Mouse (Mus musculus): Measurements from ENCODE around the gene Jade1.

Jade1 gene

DNA sequence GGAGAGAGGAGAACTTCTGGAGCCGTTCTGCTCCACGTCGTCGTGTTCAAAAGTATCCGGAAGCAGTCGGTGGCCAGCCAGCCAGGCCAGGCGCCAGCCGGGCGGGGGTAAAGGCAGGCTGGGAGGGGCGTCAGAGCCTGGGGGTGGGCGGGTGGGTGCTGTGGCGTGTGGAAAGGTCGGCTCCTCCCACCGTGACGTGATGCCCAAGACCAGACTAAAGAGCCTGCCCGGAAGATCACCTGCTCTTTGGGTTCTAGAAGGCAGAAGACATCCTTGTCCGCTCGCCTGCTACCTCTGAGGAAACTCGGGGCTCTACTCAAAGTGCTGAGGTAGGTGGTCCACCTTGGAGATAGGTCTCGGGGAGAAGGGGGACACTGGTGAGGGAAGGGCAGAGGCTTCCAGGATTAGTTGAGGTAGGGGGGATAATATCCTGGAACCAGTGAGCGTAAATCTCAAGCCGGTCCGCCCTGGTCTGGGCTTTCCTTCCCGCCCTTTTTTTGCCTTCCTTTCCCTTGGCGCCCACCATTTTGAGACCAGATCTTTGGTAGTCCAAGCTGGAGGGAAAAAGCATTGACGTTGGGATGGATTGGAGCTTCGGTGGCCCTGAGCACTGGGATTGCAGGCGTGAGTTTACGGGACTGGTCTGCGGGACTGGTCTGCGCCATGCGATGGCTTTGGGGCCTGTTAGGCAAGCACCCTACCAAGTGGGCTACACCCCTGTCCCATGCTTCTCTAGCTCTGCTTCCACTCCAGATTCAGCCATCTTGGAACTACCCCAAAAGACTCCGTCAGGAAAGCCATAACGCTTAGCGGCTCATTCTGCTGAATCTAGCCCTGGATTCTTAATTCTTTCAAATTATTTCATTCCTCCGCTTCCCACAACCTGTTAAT, at the start of gene Jade1:
Gene Jade1, plus strand, starts transcription at position 241 of the 891 bp plus-strand sequence.
- WGBS = 97% methylated on average over 36 of the region's 36 CpGs

DNA sequence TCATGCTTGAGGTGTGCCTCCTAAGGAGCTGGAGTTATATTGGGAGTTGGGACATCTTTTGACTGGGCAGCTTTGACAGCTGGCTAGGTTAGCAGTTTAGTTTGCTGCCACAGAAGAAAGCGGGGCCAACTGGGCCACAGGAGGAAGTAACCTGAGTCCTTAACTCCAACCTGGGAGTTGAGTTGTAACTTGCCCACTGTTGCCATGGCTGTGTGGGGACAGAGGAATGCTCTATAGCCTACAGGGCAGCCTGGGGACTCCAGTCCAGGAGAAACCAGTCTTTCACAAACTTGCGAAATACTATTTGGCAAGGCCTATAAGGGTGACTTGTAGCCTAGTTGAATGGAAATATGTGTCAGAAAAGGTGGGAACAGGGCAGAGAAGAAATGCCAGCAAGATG, 46.1 kb upstream of the Jade1 start:
- WGBS = 95% methylated on average over 2 of the region's 2 CpGs

DNA sequence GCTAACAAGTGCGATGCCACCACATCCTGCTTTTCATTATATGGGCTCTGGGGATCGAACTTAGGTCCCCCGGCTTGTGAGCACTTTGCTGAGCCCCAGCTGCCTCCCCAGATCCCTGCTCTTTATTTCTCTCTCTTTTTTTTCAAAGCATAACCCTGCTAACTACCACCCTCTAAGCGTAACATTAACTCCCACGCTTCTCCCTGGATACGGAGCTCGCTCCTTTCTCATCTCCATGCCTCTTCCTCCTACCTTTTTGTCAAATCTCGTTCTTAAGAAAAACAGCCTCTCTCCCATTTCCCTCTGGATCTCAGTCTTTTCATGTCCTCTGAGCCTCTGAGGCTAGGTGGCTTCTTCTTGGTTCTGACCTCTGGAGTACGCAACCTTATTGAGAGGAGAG, 45.3 kb upstream of the Jade1 start:
- 50% methylated on average over 9 of the region's 9 CpGs for WGBS

DNA sequence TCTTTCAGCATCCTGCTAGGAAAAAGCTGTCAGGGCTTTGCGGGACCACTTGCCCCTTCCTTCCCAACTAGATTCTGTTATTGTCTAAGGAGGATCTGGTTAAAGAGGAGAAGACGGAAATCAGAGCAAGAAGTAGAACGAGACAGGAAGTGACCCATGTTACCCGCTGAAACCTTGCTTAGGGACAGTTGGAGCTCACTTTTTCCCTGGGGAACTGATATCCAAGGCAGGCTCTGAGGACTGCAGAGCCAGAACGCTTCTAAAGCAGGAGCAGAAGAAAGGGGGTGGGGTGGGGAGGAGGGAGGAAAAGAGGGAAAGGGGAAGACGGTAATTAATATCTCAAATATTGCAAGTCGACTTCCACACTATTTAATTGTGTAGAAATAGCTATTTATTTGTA, 44.8 kb upstream of the Jade1 start:
- WGBS = 65% methylated on average over 7 of the region's 7 CpGs

DNA sequence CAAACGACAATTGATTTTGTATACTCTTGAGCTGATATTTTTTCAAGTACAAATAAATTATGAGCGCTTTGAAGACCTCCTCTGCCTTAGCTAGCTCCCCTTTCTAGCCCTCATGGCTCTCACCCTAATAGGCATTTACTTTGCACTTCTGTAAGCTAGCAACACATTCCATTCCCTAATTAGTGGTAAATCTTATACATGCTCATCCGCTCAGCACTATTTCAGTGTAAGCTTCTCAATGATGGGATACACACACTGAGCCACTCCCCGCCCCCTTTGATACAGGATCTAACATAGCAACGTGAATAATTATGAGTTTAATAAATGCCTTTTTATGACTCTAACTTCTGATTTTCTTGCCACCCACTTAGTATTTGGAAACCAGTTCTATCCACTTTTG, 41.5 kb upstream of the Jade1 start:
- WGBS = 68% methylated on average over 5 of the region's 5 CpGs

DNA sequence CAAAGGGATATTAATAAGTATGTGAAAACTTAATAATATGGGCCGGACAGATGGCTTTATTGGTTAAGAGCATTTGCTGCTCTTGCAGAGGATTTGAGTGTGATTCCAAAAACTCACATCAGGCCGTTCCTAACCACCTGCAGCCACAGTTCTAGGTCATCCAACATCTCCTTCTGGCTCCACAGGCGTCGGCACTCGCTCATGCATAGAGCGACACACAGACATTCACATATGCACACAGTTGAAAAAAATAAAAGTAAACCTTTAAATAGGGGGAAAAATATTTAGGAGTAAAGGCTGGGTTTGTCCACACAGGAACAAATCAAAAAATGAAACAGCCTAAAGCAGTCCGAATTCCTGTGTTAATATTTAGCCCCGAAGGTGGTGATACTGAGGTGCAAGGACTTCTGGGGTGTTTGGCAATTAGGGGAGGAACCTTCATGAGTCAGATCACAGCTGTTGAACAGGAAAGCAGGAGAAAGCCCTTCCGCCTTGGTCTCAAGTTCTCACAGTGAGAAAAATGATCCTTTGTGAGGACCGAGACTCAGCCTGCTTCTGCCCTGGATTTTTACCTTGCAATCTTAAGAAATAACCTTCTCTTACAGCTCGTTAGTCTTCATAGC, 40.7 kb upstream of the Jade1 start:
- WGBS = 84% methylated on average over 11 of the region's 11 CpGs

DNA sequence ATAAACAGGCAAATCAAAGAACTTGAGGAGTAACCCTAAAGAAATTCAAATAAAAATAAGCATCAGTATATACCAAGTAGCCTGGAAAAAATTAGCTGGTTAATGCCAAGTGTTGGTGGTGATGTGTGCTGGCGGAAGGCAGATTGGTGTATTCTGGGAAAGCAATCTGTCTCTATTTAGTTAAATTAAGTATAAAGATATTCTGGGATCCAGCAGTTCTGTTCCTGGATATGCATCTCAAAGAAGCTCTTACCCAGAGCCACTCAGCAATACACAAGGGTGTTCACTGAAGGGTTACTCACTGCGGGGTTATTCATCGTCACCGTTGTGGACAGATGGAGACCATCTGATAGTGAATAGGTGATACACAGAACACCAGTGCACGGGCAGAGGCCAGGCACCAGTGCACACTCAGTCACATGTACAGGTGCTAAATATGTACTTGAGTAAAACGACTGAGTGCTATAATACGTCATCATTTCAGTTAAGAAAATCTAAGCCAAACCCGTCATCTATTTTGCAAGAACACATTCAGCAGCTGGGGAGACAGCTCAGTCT, 38.5 kb upstream of the Jade1 start:
- WGBS = 48% methylated on average over 8 of the region's 8 CpGs

DNA sequence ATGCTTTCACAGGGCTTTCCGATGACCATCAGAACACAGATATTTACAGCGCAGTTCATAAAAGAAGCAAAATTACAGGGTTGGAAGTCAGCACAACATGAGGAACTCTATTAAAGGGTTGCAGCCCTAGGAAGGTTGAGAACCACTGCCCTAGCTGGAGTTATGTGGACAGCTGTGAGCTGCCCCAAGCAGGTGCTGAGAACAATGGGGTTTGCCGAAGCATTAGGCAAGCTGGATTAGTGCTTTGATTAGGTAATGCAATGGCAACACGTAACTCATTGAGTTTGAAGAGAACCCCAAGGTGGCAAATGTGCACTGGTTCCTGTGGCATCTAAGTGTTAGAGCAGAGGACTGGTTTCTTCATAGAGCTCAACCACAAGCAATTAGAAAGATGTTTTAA, 34.6 kb upstream of the Jade1 start:
- 89% methylated on average over 4 of the region's 4 CpGs for WGBS

DNA sequence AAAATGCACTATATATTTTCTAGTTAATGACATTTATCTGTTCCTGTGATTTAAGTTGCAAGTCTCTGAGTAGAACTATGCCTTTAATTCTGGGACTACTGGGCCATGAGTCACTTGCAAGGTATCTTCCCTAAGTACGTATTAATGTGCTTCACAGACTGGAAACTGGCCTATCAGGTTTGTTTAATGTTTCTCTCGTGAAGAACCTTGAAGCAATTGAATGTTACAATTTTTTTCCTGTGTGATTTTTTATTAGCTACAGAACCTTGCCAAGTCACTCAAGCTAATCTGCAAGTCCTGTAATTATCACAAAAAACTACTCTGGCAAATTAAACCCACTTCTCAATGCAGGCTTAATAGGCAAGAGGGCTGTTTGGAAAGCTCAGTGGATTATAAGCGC, 33.8 kb upstream of the Jade1 start:
- 79% methylated on average over 3 of the region's 3 CpGs for WGBS

DNA sequence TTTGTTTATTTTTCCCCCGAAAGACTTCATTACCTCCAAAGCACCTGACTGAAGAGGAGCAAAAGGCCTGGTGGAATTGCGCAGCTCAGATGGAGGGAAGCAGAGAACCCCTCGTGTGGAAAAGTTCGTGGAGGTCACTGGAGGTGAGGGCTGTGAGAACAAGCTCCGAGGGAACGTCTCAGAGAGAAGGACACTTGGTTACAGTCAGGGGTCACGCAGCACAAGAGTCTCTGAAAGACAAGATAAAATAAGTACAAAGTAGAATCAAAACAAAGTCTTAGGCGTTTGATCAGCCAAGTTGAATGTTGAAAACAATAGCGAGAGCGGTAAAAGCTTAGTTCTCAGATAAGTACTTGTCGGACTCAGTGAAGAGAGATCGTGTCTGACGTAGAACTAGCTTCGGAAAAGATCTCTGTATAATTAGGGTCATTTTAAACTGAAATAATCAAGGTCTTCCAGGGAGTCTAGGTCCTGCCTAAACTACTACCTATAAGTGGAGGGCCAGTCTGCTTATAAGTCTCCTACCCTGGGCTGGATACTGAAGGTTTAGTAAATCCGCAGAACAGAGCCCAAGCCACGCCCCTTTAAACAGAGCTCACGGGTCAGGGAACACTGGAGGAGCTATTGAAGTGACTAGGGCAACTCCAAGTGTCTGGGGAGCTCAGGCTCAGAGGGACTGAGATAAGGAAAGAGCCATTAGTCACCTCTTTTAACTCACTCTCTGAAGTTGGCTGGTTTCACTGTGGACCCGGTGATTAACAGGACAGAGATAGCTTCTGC, 33.1 kb upstream of the Jade1 start:
- WGBS = 67% methylated on average over 18 of the region's 18 CpGs

DNA sequence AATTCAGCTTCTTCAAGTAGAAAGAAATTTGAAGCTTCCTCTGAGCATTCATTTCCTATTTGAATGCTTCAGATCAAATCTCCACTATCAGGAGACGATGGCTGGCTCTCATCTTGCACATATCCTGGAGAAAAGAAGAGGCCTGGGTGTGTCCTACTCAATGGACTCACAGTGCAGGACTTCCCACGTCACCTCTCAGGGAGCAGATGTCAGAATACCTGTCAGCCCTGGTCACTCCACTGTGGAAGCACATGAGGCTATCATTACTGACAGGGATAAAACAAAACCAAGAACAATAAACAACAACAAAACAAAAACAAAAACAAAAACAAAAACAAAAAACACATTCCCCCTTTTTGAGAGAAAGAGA, 32.5 kb upstream of the Jade1 start:
- WGBS = 78% methylated on average over 2 of the region's 2 CpGs

DNA sequence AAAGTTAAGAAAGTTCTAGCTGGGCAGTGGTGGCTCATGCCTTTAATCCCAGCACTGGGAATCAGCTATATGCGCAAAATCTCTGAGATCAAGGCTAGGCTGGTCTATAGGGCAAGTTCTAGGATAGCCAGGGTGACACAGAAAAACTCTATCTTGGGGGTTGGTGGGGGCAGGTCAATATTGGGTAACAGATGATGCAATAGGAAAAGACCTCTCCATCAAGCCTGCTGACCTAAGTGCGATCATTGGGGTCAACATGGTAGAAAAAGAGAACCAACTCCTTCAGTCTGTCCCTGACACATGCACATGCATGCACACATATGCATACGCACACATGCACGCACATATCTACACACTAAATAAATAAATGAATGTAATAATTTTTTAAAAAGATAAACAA, 32.1 kb upstream of the Jade1 start:
- 96% methylated on average over 4 of the region's 4 CpGs for WGBS

DNA sequence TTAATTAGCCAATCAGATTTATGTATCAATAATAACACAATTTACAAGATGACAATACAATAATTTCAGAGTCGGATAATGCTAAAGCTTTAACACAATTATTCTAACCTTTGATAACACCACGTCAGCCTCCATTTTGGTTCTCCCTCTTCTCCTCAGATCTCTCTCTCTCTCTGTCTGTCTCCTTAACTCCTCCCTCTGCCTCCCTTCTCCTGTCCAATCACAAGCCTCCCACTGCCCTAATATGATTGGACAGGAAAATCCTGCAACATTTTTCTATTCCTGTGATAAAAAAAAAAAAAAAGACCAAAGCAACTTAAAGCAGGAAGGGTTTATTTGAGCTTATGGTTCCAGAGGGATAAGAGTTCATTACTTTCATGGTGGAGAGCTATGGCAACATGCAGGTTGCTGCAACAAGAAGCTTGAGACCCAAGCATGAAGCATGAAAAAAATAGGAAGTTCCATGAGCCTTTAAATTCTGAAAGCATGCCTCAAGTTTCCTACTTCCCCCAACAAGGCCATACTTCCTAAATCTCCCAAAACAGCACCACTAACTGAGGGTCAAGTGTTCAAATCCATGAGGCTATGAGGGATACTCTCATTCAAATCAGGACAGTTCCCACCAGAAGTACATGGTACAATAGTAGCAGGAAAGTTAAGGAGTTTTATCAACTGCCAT, 27.1 kb upstream of the Jade1 start:
- 98% methylated on average over 2 of the region's 2 CpGs for WGBS

DNA sequence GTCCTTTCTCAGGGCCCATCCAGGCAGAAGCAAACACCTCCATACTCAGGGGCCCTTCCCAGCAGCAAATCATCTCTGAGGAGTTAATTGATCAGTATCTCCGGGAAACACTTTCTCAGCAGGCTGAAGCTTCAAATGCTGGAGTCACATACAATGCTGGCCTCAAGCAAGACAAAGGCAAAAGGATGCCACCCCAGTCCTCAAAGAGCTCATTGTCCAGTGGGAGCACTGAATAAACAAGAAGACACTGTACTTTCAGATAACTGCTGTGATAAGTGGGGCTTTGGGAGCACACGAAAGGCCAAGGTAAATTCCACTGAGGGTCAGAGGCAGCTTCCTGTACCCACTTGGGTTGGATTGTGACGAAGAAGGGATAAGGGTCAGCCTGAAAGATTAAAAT, 25.4 kb upstream of the Jade1 start:
- 76% methylated on average over 3 of the region's 3 CpGs for WGBS

DNA sequence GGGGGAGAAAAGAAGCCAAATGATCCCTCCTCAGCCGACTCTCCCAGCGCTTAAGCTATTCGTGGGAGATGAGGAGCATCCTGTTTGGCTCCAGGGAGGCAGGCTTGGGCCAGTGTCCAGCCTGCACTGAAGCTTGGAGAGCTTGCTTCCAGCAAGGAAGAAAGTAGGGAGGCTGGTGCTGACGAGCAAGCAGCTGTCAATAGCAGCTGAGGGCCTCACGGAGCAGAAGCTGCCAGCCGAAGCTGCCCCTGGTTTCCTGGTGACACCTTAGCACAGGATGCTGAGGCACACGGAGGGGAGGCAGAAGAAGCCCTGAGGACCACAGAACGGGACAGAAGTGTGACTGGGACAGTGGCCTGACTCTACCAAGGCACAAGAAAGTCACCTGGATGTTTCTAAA, 24.0 kb upstream of the Jade1 start:
- WGBS = 48% methylated on average over 8 of the region's 8 CpGs

DNA sequence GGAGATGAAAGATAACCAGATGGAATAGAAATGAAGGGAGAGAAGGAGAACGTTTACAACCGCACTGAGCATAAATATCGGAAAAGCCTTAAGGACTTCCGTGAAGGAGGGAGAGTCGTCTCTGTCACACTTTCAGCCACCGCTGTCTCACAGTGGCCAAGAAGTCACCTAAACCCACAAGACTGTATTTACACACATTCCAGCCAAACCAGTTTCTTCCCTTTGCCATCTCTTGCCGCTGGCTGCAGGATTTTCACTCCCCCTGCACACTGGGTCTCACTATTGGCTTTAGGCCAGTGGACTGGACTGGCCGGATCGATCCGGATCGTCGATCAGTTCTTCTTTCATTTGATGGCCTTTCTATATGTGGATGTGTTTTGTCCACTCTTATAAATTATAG, 23.4 kb upstream of the Jade1 start:
- WGBS = 92% methylated on average over 12 of the region's 12 CpGs

DNA sequence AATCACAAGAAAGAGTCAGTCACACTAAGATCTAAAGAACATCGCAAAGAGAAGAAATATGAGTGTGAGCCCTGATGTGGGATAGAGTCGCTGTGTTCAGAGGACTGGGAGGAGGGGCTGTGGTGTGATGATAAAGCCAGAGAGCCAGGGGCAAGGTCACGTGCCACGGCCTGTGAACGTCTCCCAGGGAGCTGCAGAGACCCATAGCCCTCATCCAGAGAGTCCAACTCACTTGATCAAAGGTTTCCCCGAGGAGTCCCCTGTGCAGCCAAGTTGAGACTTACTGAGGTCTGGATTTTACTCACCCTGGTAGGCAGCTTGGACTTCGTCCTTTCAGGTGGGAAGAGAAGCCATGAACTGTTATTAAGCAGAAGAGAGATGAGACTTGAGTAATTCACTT, 21.9 kb upstream of the Jade1 start:
- 90% methylated on average over 7 of the region's 7 CpGs for WGBS

DNA sequence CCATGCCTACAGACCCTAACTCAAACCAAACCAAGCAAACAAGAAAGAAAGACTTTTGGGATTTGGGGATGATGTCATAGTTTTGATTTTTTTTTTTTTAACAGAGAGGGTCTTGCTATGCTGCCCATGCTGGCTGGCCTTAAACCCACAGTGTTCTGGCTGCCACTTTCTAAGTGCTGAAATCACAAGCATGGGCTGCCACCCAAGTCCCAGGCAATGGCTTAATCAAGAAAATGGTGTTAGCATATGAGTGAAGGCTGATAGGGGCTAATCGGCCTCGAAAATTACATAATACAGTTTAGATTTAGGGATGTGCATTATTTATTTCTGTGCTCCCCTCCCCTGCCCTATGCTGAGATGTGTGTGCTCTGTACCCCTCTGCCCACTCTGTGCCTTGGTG, 17.6 kb upstream of the Jade1 start:
- WGBS = 66% methylated on average over 2 of the region's 2 CpGs

DNA sequence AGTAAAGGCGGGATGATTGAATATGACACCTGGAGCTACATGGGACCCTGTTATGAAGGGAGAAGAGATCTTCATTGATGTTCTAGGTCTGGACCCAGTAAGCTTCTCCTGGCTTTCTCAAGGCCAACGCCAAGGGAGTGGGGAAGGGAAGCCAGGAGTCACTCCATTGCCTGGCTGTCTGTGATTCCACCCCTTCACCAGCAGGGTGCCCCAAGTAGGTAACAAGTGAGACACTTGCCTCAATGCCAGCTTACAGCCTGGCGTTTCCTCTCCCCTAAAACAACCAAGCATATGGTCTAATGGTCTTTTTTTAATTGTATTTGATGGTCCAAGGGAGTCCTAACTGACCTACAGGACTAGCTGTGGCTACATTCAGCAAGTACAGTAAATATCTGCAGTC, 14.2 kb upstream of the Jade1 start:
- 91% methylated on average over 3 of the region's 3 CpGs for WGBS

DNA sequence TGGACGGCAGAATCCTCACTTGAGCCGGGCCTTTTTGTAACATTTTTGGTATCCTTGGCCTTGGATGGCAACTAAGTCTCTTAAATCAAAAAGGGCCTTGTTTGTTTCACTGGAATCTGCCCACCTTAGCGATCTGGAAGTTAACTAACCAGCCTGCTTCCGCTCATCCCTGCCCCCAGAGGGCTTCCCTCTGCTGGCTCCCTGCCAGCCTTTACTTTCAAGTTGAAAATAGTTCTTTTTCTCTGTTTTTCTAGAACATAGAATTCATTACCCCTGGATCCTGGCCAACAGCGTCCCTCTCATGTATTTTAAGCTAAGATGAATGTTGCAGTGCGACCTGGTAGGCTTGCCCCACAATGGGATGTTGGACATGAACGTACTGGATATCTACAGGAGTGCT, 11.1 kb upstream of the Jade1 start:
- 41% methylated on average over 7 of the region's 7 CpGs for WGBS

DNA sequence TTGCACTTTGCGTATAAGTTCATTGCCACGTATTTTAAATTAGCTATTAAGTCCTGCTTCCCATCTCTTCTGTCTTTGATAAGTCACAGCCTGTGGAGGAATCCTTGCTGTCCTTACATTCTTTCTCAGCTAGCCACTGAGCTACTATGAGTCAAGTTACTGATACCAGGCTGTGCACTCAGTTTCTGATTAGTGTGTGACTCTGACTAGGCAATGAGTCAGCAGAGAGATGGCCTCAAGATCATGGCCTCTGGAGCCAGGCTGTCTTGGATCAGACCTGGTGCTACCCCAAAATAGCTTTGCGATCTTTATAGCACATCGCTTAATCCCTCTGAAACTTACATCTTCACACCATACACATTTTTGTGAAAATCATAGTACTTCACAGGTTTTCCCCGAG, 8.2 kb upstream of the Jade1 start:
- whole genome bisulfite sequencing = 95% methylated on average over 5 of the region's 5 CpGs

DNA sequence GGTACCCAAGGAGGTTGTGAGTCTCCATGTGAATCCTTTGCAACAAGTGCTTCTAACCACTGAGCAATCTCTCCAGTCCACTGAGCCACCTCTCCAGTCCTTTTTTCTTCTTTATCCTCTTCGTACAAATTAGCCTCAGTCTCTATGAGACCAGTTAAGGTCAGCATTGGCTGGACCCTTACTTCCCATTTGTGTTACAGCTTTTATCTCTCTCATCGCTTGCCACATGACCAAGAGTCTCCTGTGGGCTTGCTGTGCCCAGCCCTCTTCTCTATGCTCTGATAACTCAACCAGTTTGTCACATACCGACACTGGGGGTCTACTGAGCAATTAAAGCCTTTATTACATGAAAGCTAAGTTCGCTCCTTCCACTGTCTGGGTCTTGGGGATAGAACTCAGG, 7.3 kb upstream of the Jade1 start:
- 91% methylated on average over 4 of the region's 4 CpGs for WGBS

Measured in cerebral cortex, adult 2 months (tissue).